Mouse (Mus musculus): Measurements from ENCODE around the gene Pdk4. TPM values are rescaled to one million over a fixed set of nuclear protein-coding genes. Genes with fewer than 3 reads are reported as not detected.

The Pdk4 gene
- polyA plus RNA-seq, 1 experiment from 2014 or later = 0.42 TPM

- 90% methylated on average over 6 of the region's 6 CpGs for WGBS
- H3K9me3 ChIP-seq (ENCODE audit: control insufficient read depth, low read length) = no peaks in the 10 kb centered on the region
- no peaks in the 10 kb centered on the region for H3K27me3 ChIP-seq (ENCODE audit: control insufficient read depth, insufficient read depth, low read length)
- H3K4me1 ChIP-seq (ENCODE audit: control insufficient read depth, insufficient read depth, low read length) = no peaks in the 10 kb centered on the region
- no peak for DNase-seq (ENCODE audit: low spot score, missing footprints)
- ATAC-seq (ENCODE audit: low FRiP score) = no peak
- no peak overlapping the region for H3K4me3 ChIP-seq (ENCODE audit: low read depth, low read length)
- H3K36me3 ChIP-seq (ENCODE audit: control insufficient read depth, insufficient read depth, low read length) = no peaks in the 10 kb centered on the region
- H3K4me2 ChIP-seq = no peak overlapping the region
- no peak overlapping the region for H3K27ac ChIP-seq (ENCODE audit: low read depth, low read length)
- no peak overlapping the region for H3K9ac ChIP-seq (ENCODE audit: low read length)
Measured at GRCm38 (mm10) chr6:5441221-5441620, 54.9 kb downstream of the Pdk4 start.

- Histone ChIP-seq H3K9ac (ENCODE audit: low read length) (no peak overlapping the region), H3K27ac (ENCODE audit: low read depth, low read length) (no peak overlapping the region), H3K9me3 (ENCODE audit: control insufficient read depth, low read length) (no peaks in the 10 kb centered on the region), H3K4me2 (no peak overlapping the region), H3K4me3 (ENCODE audit: low read depth, low read length) (no peak overlapping the region), H3K4me1 (ENCODE audit: control insufficient read depth, insufficient read depth, low read length) (no peaks in the 10 kb centered on the region), H3K27me3 (ENCODE audit: control insufficient read depth, insufficient read depth, low read length) (no peaks in the 10 kb centered on the region), H3K36me3 (ENCODE audit: control insufficient read depth, insufficient read depth, low read length) (no peaks in the 10 kb centered on the region)
- ATAC-seq (ENCODE audit: low FRiP score) (no peak), DNase-seq (ENCODE audit: low spot score, missing footprints) (no peak)
- 35% methylated on average over 4 of the region's 4 CpGs for WGBS
Measured at GRCm38 (mm10) chr6:5437757-5438156, 58.4 kb downstream of the Pdk4 start.

DNA sequence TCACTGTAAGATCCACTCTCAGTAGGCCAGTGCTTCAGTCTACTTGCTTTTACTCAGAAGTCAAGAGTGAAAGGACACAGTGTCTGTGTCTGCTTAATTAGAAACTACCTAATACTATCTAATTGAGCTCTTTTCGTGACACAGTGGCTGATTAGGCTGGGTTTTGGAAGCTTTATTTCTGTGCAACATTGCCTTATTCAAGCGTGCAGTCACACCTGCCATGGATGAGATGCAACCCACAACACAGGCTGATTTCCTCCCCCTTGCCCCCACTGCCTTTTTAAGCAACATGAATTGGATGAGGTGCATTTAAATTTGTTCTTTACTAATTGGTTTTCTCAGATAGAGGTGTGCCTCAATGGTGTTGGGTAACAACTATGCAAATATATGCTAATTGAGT lies 62.2 kb downstream of the Pdk4 start:
- 91% methylated on average over 2 of the region's 2 CpGs for WGBS
- no peak overlapping the region for H3K4me2 ChIP-seq
- ATAC-seq (ENCODE audit: low FRiP score) (no peak), DNase-seq (ENCODE audit: low spot score, missing footprints) (no peak)
- H3K9ac ChIP-seq (ENCODE audit: low read length) = no peak overlapping the region
- no peak overlapping the region for H3K4me3 ChIP-seq (ENCODE audit: low read depth, low read length)
- H3K4me1 ChIP-seq (ENCODE audit: control insufficient read depth, insufficient read depth, low read length) = no peaks in the 10 kb centered on the region
- H3K36me3 ChIP-seq (ENCODE audit: control insufficient read depth, insufficient read depth, low read length) = no peaks in the 10 kb centered on the region
- H3K27ac ChIP-seq (ENCODE audit: low read depth, low read length) = no peak overlapping the region
- no peaks in the 10 kb centered on the region for H3K9me3 ChIP-seq (ENCODE audit: control insufficient read depth, low read length)
- H3K27me3 ChIP-seq (ENCODE audit: control insufficient read depth, insufficient read depth, low read length) = no peaks in the 10 kb centered on the region

Other genes starting within 250 kb of the Pdk4 start
- gene Pon3, start 240.0 kb downstream of the Pdk4 start, polyA plus RNA-seq (2014; fragmentation: Nextera tagmentation; extraction: Ambion mirVana) = 7.1 TPM in 2 replicates
- gene Pon2, start 197.9 kb downstream of the Pdk4 start, polyA plus RNA-seq (2014; fragmentation: Nextera tagmentation; extraction: Ambion mirVana) = 23.0 and 28.4 TPM in 2 replicates
- gene Asb4, start 112.9 kb downstream of the Pdk4 start, polyA plus RNA-seq (2014; fragmentation: Nextera tagmentation; extraction: Ambion mirVana) = 22.8 and 23.6 TPM in 2 replicates
- gene Dync1i1, start 229.3 kb upstream of the Pdk4 start, polyA plus RNA-seq (2014; fragmentation: Nextera tagmentation; extraction: Ambion mirVana) = 1.0 and 1.6 TPM in 2 replicates